Mouse (Mus musculus): ENCODE data around the gene Mrps35.

- TF ChIP-seq CTCF (IDR thresholded peaks at IDR 0.05; ENCODE audit: control insufficient read depth, insufficient read depth, insufficient replicate concordance, low read depth, low read length) (no peak), POLR2A (IDR thresholded peaks at IDR 0.05; ENCODE audit: control insufficient read depth, low read depth, low read length) (no peak)
These were observed 30.6 kb upstream of the Mrps35 start for GRCm38 (mm10) chr6:147011977-147012376.
